Mouse (Mus musculus) CH12.LX (cell line): ENCODE measurements around the gene Gm6993. TPM values are rescaled to one million over a fixed set of nuclear protein-coding genes. Genes with fewer than 3 reads are reported as not detected.

Experiments used
- DNase-seq: peaks from one replicate; pipeline ENCODE4 v3.0.0-alpha.2; 2013; ENCODE audit errors: extremely low read depth
- H3K27ac ChIP-seq: 2 replicates; pipeline ENCODE4 v1.5.1; 2012; ENCODE audit warnings: low read depth, mild to moderate bottlenecking, control low read depth, moderate library complexity; ENCODE audit not compliant: insufficient read depth
- H3K27me3 ChIP-seq: replicated peaks from 2 replicates; pipeline ENCODE3; 2012; ENCODE audit warnings: inconsistent platforms
- H3K36me3 ChIP-seq, 2 experiments: replicated peaks in 1 of 2; 2 replicates each; pipeline versions ENCODE3 to v1.6.1; 2012; ENCODE audit warnings: inconsistent platforms in 1 of 2, low read length in 1 of 2, mild to moderate bottlenecking in 1 of 2, mixed read lengths in 1 of 2, moderate library complexity in 1 of 2; ENCODE audit not compliant: control insufficient read depth in 1 of 2, insufficient read depth in 1 of 2
- H3K4me1 ChIP-seq, 2 experiments: 2 replicates each; pipeline ENCODE4 v1.6.1; 2012; ENCODE audit warnings: inconsistent platforms in 1 of 2, moderate library complexity in 1 of 2; ENCODE audit not compliant: insufficient read depth in 2 of 2, control insufficient read depth in 1 of 2
- H3K4me2 ChIP-seq: 2 replicates; pipeline ENCODE4 v1.6.1; 2012; ENCODE audit warnings: low read depth, mild to moderate bottlenecking, control low read depth; ENCODE audit not compliant: poor library complexity, insufficient read depth, severe bottlenecking
- H3K4me3 ChIP-seq, 3 experiments: fragments of 150-350 bp in 1 of 3; sonication (generic) in 1 of 3; replicated peaks in 1 of 3; 2 replicates each; pipeline versions ENCODE3 to v1.5.1; 2011 to 2012; ENCODE audit warnings: low read depth in 2 of 3, low read length in 2 of 3, mild to moderate bottlenecking in 2 of 3, moderate library complexity in 2 of 3, control low read depth in 1 of 3, improper control_type of control experiment in 1 of 3, inconsistent platforms in 1 of 3, mixed read lengths in 1 of 3; ENCODE audit not compliant: poor library complexity in 1 of 3
- H3K79me2 ChIP-seq: replicated peaks from 2 replicates; pipeline ENCODE4 v1.6.1; 2012; ENCODE audit warnings: mild to moderate bottlenecking, moderate library complexity; ENCODE audit not compliant: control insufficient read depth, poor library complexity, insufficient read depth, severe bottlenecking; ENCODE audit errors: extremely low read depth
- H3K9ac ChIP-seq: 2 replicates; pipeline ENCODE4 v1.6.1; 2012; ENCODE audit warnings: low read depth, mild to moderate bottlenecking, control low read depth, moderate library complexity; ENCODE audit not compliant: insufficient read depth
- H3K9me3 ChIP-seq: replicated peaks from 2 replicates; pipeline ENCODE3; 2012; ENCODE audit warnings: low read length, inconsistent platforms, mixed read lengths
- BHLHE40 ChIP-seq: IDR thresholded peaks from 2 replicates; pipeline ENCODE4 v1.6.1; 2011; ENCODE audit warnings: mild to moderate bottlenecking, low read depth, low read length, improper control_type of control experiment
- CHD1 ChIP-seq: IDR thresholded peaks from 2 replicates; pipeline ENCODE4 v1.6.1; 2012; ENCODE audit warnings: low read depth, low read length, improper control_type of control experiment, inconsistent platforms
- CHD2 ChIP-seq: IDR thresholded peaks from 2 replicates; pipeline ENCODE4 v1.6.1; 2011; ENCODE audit warnings: low read length, improper control_type of control experiment
- GABPA ChIP-seq: IDR thresholded peaks from 2 replicates; pipeline ENCODE4 v1.6.1; 2012; ENCODE audit warnings: low read depth, low read length, improper control_type of control experiment, inconsistent platforms; ENCODE audit not compliant: insufficient replicate concordance
- HCFC1 ChIP-seq: IDR thresholded peaks from 2 replicates; pipeline ENCODE4 v1.6.1; 2012; ENCODE audit warnings: low read depth, mild to moderate bottlenecking, inconsistent platforms, low read length, improper control_type of control experiment
- IRF4 ChIP-seq: IDR thresholded peaks from 2 replicates; pipeline ENCODE4 v1.6.1; 2014; ENCODE audit warnings: low read depth, mild to moderate bottlenecking, inconsistent platforms, low read length, improper control_type of control experiment
- MAFK ChIP-seq: IDR thresholded peaks from 2 replicates; pipeline ENCODE4 v1.6.1; 2011; ENCODE audit warnings: low read length, improper control_type of control experiment; ENCODE audit not compliant: insufficient replicate concordance
- MAX ChIP-seq: IDR thresholded peaks from 2 replicates; pipeline ENCODE4 v1.6.1; 2011; ENCODE audit warnings: low read length, improper control_type of control experiment
- MAZ ChIP-seq: IDR thresholded peaks from 2 replicates; pipeline ENCODE4 v1.6.1; 2012; ENCODE audit warnings: low read depth, mild to moderate bottlenecking, inconsistent platforms, low read length, improper control_type of control experiment, moderate library complexity
- NRF1 ChIP-seq: IDR thresholded peaks from 2 replicates; pipeline ENCODE4 v1.6.1; 2014; ENCODE audit warnings: low read depth, mild to moderate bottlenecking, inconsistent platforms, low read length, improper control_type of control experiment, moderate library complexity
- PAX5 ChIP-seq: IDR thresholded peaks from 2 replicates; pipeline ENCODE4 v1.6.1; 2012; ENCODE audit warnings: low read length, inconsistent platforms, mixed read lengths
- POLR2A ChIP-seq: IDR thresholded peaks from 2 replicates; pipeline ENCODE4 v1.6.1; 2011; ENCODE audit warnings: low read depth, mild to moderate bottlenecking, improper control_type of control experiment, low read length
- RAD21 ChIP-seq: IDR thresholded peaks from 2 replicates; pipeline ENCODE4 v1.6.1; 2011; ENCODE audit warnings: low read depth, mild to moderate bottlenecking, low read length, improper control_type of control experiment, moderate library complexity
- SMC3 ChIP-seq: IDR thresholded peaks from 2 replicates; pipeline ENCODE4 v1.6.1; 2011; ENCODE audit warnings: low read depth, low read length, improper control_type of control experiment
- TBP ChIP-seq: conservative IDR thresholded peaks from 2 replicates; pipeline ENCODE4 v1.6.1; 2011; ENCODE audit warnings: low read depth, low read length, improper control_type of control experiment
- ZKSCAN1 ChIP-seq: IDR thresholded peaks from 2 replicates; pipeline ENCODE4 v1.6.1; 2012; ENCODE audit warnings: low read depth, inconsistent platforms, low read length, improper control_type of control experiment, borderline replicate concordance
- dilution Hi-C: fragments of 300-500 bp; cut with MboI; formaldehyde crosslinking; loops from 2 replicates; pipeline ENCODE4 v1.14.3; 2020; ENCODE audit warnings: low sequenced_read_pairs; ENCODE audit not compliant: extremely low pct_unique_long_range_greater_than_20kb, extremely low pct_ligation_motif_present
- in situ Hi-C: fragments of 300-500 bp; cut with MboI; formaldehyde crosslinking; loops from 3 replicates; pipeline ENCODE4 v1.14.3; 2019; ENCODE audit warnings: low sequenced_read_pairs, low pct_ligation_motif_present, low pct_unique_long_range_greater_than_20kb, mixed read lengths
- polyA plus RNA-seq: library from polyadenylated mRNA; unstranded; fragments of >175 nt; gene quantifications from 2 replicates; pipeline ENCODE4 v1.2.1, GENCODE M21; 2012; ENCODE audit warnings: low read depth; ENCODE audit not compliant: insufficient read length
- total RNA-seq, 2 experiments: library from RNA; depleted of rRNA; stranded (reverse); fragments of 300-350 nt in 1 of 2; fragments of >200 nt in 1 of 2; gene quantifications; 2 replicates each; pipeline ENCODE4 v1.2.3; 2012 to 2014

The Gm6993 gene
- total and polyA plus RNA-seq, 3 experiments, result not detected

GRCm38 (mm10) chr12:31217232-31217631 is 23.3 kb upstream of the Gm6993 start:
- no peak for TF ChIP-seq BHLHE40
- TF ChIP-seq MAZ, result no peak
- TF ChIP-seq MAFK, result no peak
- TF ChIP-seq NRF1, result no peak
- TF ChIP-seq CHD1, result no peak
- TF ChIP-seq MAX, result no peak
- TF ChIP-seq TBP, result no peak
- TF ChIP-seq SMC3, result no peak
- TF ChIP-seq RAD21, result no peak
- no peak for TF ChIP-seq ZKSCAN1
- TF ChIP-seq GABPA, result no peak
- no peak overlapping the region for H3K4me3 ChIP-seq
- H3K79me2 ChIP-seq, result no peaks in the 10 kb centered on the region
- H3K9ac ChIP-seq, result no peak overlapping the region
- dilution Hi-C loops (no loop called here), in situ Hi-C loops (no loop called here)
- no peaks in the 10 kb centered on the region for H3K27me3 ChIP-seq
- no peak for DNase-seq
- 0 out of 4 replicates have a peak, but pooled peaks cover 0 to 3% of the 10 kb centered on the region in 2 experiments for H3K4me1 ChIP-seq
- no peaks in the 10 kb centered on the region for H3K36me3 ChIP-seq
- H3K4me2 ChIP-seq, result no peak overlapping the region
- no peak overlapping the region for H3K27ac ChIP-seq
- H3K9me3 ChIP-seq, result no peaks in the 10 kb centered on the region

GRCm38 (mm10) chr12:31218774-31219173 is 21.8 kb upstream of the Gm6993 start:
- no peak overlapping the region for H3K9ac ChIP-seq
- H3K4me3 ChIP-seq, result no peak overlapping the region
- no peak for DNase-seq
- no peaks in the 10 kb centered on the region for H3K9me3 ChIP-seq
- no peak overlapping the region for H3K4me2 ChIP-seq
- H3K4me1 ChIP-seq, result 0 out of 4 replicates have a peak, but pooled peaks cover 0 to 3% of the 10 kb centered on the region in 2 experiments
- H3K27ac ChIP-seq, result no peak overlapping the region
- H3K27me3 ChIP-seq, result no peaks in the 10 kb centered on the region
- in situ Hi-C loops, result no loop called here
- no peaks in the 10 kb centered on the region for H3K79me2 ChIP-seq
- H3K36me3 ChIP-seq, result no peaks in the 10 kb centered on the region
- TF ChIP-seq NRF1, result no peak
- TF ChIP-seq CHD2, result no peak
- no peak for TF ChIP-seq HCFC1
- TF ChIP-seq IRF4, result no peak
- no peak for TF ChIP-seq PAX5
- TF ChIP-seq CHD1, result no peak
- TF ChIP-seq, all 38 proteins: peak for 0
- dilution Hi-C loops, result no loop called here

DNA sequence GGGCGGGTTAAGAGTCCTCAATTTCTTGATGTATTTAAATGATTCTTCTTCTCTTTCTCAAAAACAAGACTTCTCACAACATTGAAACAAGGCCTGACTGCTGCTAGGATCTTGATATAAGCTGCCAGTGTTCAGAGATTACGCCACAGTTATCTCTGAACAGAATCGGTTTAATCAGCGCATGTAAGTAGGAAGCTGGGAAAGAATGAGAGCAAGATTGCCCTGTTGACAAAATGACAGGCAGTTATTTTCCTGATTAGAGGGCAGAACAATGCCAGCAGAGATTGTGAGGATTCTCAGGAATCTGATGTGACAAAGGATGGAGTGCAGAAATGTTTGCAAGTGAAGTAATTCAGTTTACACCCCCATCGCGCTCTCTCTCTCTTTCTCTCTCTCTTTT is 19.0 kb upstream of the Gm6993 start:
- in situ Hi-C loops (no loop called here), dilution Hi-C loops (no loop called here)
- H3K4me3 ChIP-seq, result no peak overlapping the region

More for the DNA sequence above, 19.0 kb upstream of the Gm6993 start:
- no peak for TF ChIP-seq POLR2A
- Histone ChIP-seq H3K79me2 (no peaks in the 10 kb centered on the region), H3K9ac (no peak overlapping the region), H3K27me3 (no peaks in the 10 kb centered on the region), H3K4me2 (no peak overlapping the region), H3K9me3 (no peaks in the 10 kb centered on the region), H3K36me3 (no peaks in the 10 kb centered on the region), H3K27ac (no peak overlapping the region), H3K4me1 (0 out of 4 replicates have a peak, but pooled peaks cover 0 to 3% of the 10 kb centered on the region in 2 experiments)
- DNase-seq, result no peak
